Mouse (Mus musculus) C2C12 (cell line): ENCODE data around the gene Nefh. TPM values are rescaled to one million over a fixed set of nuclear protein-coding genes. Genes with fewer than 3 reads are reported as not detected.

Source experiments
- H3K27me3 ChIP-seq: one replicate; pipeline ENCODE4 v1.6.1; 2011; ENCODE audit not compliant: control insufficient read depth, insufficient read depth, insufficient read length
- H3K36me3 ChIP-seq: one replicate; pipeline ENCODE4 v1.6.1; 2011; ENCODE audit not compliant: control insufficient read depth, insufficient read depth
- H3K4me3 ChIP-seq: one replicate; pipeline ENCODE4 v1.5.1; 2011; ENCODE audit warnings: mild to moderate bottlenecking, control low read depth; ENCODE audit not compliant: poor library complexity, insufficient read depth, severe bottlenecking
- H3K79me2 ChIP-seq: one replicate; pipeline ENCODE4 v1.6.1; 2011; ENCODE audit not compliant: control insufficient read depth, insufficient read depth
- H3K79me3 ChIP-seq: one replicate; pipeline ENCODE4 v1.6.1; 2011; ENCODE audit warnings: low read depth, control low read depth
- H3ac ChIP-seq: one replicate; pipeline ENCODE3; 2011; ENCODE audit warnings: low read depth; ENCODE audit not compliant: control insufficient read depth, insufficient read length
- CEBPB ChIP-seq: IDR thresholded peaks from one replicate; pipeline ENCODE4 v1.6.1; 2011; ENCODE audit warnings: low read depth, mild to moderate bottlenecking, control low read depth, moderate library complexity
- CTCF ChIP-seq: IDR thresholded peaks from one replicate; pipeline ENCODE4 v1.5.1; 2011; ENCODE audit not compliant: control insufficient read depth, insufficient read depth, insufficient read length
- FOSL1 ChIP-seq: IDR thresholded peaks from one replicate; pipeline ENCODE4 v1.8.0; 2011; ENCODE audit warnings: mild to moderate bottlenecking, low read length; ENCODE audit not compliant: poor library complexity, insufficient read depth, severe bottlenecking
- MAX ChIP-seq: IDR thresholded peaks from one replicate; pipeline ENCODE4 v1.6.1; 2011; ENCODE audit warnings: mild to moderate bottlenecking, control low read depth
- MYOD1 ChIP-seq: IDR thresholded peaks from one replicate; pipeline ENCODE4 v1.6.1; 2011; ENCODE audit warnings: low read depth; ENCODE audit not compliant: control insufficient read depth, insufficient read length
- MYOG ChIP-seq: IDR thresholded peaks from one replicate; pipeline ENCODE4 v1.6.1; 2011; ENCODE audit not compliant: control insufficient read depth, insufficient read length; ENCODE audit errors: extremely low read depth
- USF1 ChIP-seq: IDR thresholded peaks from one replicate; pipeline ENCODE4 v1.6.1; 2011; ENCODE audit warnings: low read depth, mild to moderate bottlenecking, control low read depth, moderate library complexity
- polyA plus RNA-seq: library from polyadenylated mRNA; unstranded; fragments of >200 nt; fragmentation: generic; extraction: Trizol; gene quantifications from one replicate; pipeline ENCODE4 v1.2.1, GENCODE M21; 2012; ENCODE audit warnings: missing spikeins

The Nefh gene
- polyA plus RNA-seq, 1 experiment, result 0.02 TPM

GRCm38 (mm10) chr11:4974376-4975122 lies 26.7 kb upstream of the Nefh start:
- H3K27me3 ChIP-seq, result peaks cover 6% of the 10 kb centered on the region
- TF ChIP-seq CEBPB (no peak), USF1 (no peak), FOSL1 (no peak), CTCF (no peak), MYOD1 (no peak), MYOG (no peak), MAX (no peak)
- H3K36me3 ChIP-seq, result no peaks in the 10 kb centered on the region
- no peak overlapping the region for H3ac ChIP-seq
- H3K79me3 ChIP-seq, result no peaks in the 10 kb centered on the region
- H3K4me3 ChIP-seq, result no peak overlapping the region
- no peaks in the 10 kb centered on the region for H3K79me2 ChIP-seq

GRCm38 (mm10) chr11:4973871-4974256 lies 26.0 kb upstream of the Nefh start:
- Histone ChIP-seq H3ac (no peak overlapping the region), H3K27me3 (peaks cover 11% of the 10 kb centered on the region), H3K79me2 (no peaks in the 10 kb centered on the region), H3K36me3 (no peaks in the 10 kb centered on the region), H3K79me3 (no peaks in the 10 kb centered on the region), H3K4me3 (no peak overlapping the region)
- TF ChIP-seq USF1 (no peak), MAX (no peak), FOSL1 (no peak), CEBPB (no peak), CTCF (no peak), MYOD1 (no peak), MYOG (no peak)

- Histone ChIP-seq H3K79me3 (no peaks in the 10 kb centered on the region), H3K27me3 (peaks cover 17% of the 10 kb centered on the region), H3ac (no peak overlapping the region), H3K36me3 (no peaks in the 10 kb centered on the region), H3K4me3 (no peak overlapping the region), H3K79me2 (no peaks in the 10 kb centered on the region)
- TF ChIP-seq CTCF (peak; percentile 76), CEBPB (no peak)
Measured at GRCm38 (mm10) chr11:4972967-4973870, 25.4 kb upstream of the Nefh start.

- no peaks in the 10 kb centered on the region for H3K79me3 ChIP-seq
- no peak for TF ChIP-seq FOSL1
- no peak for TF ChIP-seq MYOG
- TF ChIP-seq MYOD1, result no peak
- no peak for TF ChIP-seq CTCF
- TF ChIP-seq MAX, result no peak
- TF ChIP-seq CEBPB, result no peak
- no peak for TF ChIP-seq USF1
- H3K79me2 ChIP-seq, result no peaks in the 10 kb centered on the region
- H3K27me3 ChIP-seq, result peaks cover 34% of the 10 kb centered on the region
- H3K4me3 ChIP-seq, result no peak overlapping the region
- H3ac ChIP-seq, result no peak overlapping the region
- H3K36me3 ChIP-seq, result no peaks in the 10 kb centered on the region
Measured at GRCm38 (mm10) chr11:4968376-4968775, 20.5 kb upstream of the Nefh start.

GRCm38 (mm10) chr11:4967549-4967948 lies 19.7 kb upstream of the Nefh start:
- peaks cover 40% of the 10 kb centered on the region for H3K27me3 ChIP-seq
- no peak overlapping the region for H3K4me3 ChIP-seq
- TF ChIP-seq MYOD1, result no peak
- no peak for TF ChIP-seq CEBPB
- no peak for TF ChIP-seq FOSL1

GRCm38 (mm10) chr11:4966888-4967287 lies 19.0 kb upstream of the Nefh start:
- TF ChIP-seq CTCF (no peak), FOSL1 (no peak), CEBPB (no peak), MYOG (no peak), MAX (no peak), USF1 (no peak), MYOD1 (no peak)
- Histone ChIP-seq H3K36me3 (no peaks in the 10 kb centered on the region), H3K79me3 (no peaks in the 10 kb centered on the region), H3K4me3 (no peak overlapping the region), H3K27me3 (peaks cover 40% of the 10 kb centered on the region), H3K79me2 (no peaks in the 10 kb centered on the region), H3ac (no peak overlapping the region)

More at GRCm38 (mm10) chr11:4967549-4967948, 19.7 kb upstream of the Nefh start:
- Histone ChIP-seq H3K79me3 (no peaks in the 10 kb centered on the region), H3ac (no peak overlapping the region), H3K79me2 (no peaks in the 10 kb centered on the region), H3K36me3 (no peaks in the 10 kb centered on the region)
